Mouse (Mus musculus) Patski (cell line): ENCODE measurements at regions not wholly inside any gene's neighbourhood (a gene's known extent, or its start where the extent isn't known, plus 50 kb on each side); places are given as distances from the start of the nearest gene placed in this dataset.
A peak's percentile ranks its signal among the peaks of the same experiment; 100 is the strongest.

Experiments used
- ATAC-seq: fragments of 100-300 bp; one replicate; pipeline ENCODE4 v1.8.0; 2021
- CTCF ChIA-PET: fragments of 350-600 bp; sonication (Branson Sonifier 250); formaldehyde crosslinking; loops from one replicate; lab custom pipeline; 2022; ENCODE audit warnings: inconsistent platforms; lab: Charles Lee
- POLR2A ChIA-PET: fragments of 350-600 bp; sonication (Branson Sonifier 250); formaldehyde crosslinking; loops from one replicate; lab custom pipeline; 2022; ENCODE audit warnings: antibody characterized with exemption, inconsistent platforms; lab: Charles Lee
- DNase-seq: peaks from one replicate; pipeline ENCODE4 v3.0.0-alpha.2; 2011; ENCODE audit warnings: low read depth, low spot score
- H3K27me3 ChIP-seq: fragments of 371-371 bp; one replicate; pipeline ENCODE4 v1.5.1; 2021
- CTCF ChIP-seq: fragments of 100-300 bp; IDR thresholded peaks from one replicate; pipeline ENCODE4 v1.5.1; 2021
- in situ Hi-C: fragments of 300-500 bp; cut with MboI; formaldehyde crosslinking; loops from 3 replicates; pipeline ENCODE4 v1.11.1; 2018; ENCODE audit warnings: low pct_unique_long_range_greater_than_20kb, mixed read lengths

DNA sequence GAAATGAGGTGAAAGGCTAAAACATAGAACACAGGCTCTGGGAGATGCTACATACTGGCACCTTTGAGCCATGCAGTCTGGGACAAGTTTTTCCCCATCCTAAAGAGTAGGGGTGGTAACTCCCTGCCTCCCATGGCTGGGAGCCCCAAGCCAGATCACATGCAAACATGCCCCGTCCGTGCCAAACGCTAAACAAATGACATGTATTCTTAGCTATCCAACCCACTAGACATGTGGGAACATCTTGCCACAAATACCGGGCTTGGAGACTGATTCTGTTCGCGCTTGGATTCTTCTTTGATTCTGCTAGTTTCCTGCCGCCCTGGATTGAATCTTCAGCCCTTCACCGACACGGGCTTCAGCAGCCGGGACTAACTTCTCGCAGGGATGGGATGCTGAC, 208.7 kb downstream of the Sox9 start:
- H3K27me3 ChIP-seq = no peaks in the 10 kb centered on the region
- POLR2A ChIA-PET = no interaction called here
- DNase-seq = no peak
- in situ Hi-C loops = loop anchor here (10.0 kb wide), 2 partner anchors 196 to 1456 kb away; no protein-coding TSS in a partner anchor
- TF ChIP-seq CTCF = no peak
- CTCF ChIA-PET = no interaction called here
- no peak for ATAC-seq

DNA sequence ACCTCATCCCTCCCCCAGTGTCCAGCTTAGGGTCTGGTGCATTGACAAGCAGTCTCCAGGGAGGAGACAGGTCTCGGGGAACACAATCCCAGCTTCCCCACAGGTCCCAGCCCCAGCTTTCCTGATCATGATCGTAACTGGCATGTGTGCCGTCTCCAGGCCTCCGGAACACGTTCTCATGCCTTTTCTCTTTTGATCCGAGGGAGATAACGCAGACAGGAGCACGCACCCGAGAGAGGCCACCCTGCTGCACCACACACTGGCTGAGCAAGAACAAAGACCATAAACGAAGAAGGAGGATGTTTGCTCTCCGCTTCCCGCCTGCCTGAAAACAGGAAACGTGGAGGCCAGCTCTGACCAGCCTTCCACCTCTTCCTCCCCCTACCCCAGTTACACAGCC, 209.8 kb downstream of the Sox9 start:
- in situ Hi-C loops = loop anchor here (10.0 kb wide), 2 partner anchors 197 to 1457 kb away; no protein-coding TSS in a partner anchor
- ChIA-PET CTCF (interaction anchor here (0.9 kb wide), 1 partner anchor 9 kb away, joined by 4 read pairs; no protein-coding TSS in a partner anchor), POLR2A (no interaction called here)
- ATAC-seq = no peak
- TF ChIP-seq CTCF = no peak
- no peaks in the 10 kb centered on the region for H3K27me3 ChIP-seq
- no peak for DNase-seq

DNA sequence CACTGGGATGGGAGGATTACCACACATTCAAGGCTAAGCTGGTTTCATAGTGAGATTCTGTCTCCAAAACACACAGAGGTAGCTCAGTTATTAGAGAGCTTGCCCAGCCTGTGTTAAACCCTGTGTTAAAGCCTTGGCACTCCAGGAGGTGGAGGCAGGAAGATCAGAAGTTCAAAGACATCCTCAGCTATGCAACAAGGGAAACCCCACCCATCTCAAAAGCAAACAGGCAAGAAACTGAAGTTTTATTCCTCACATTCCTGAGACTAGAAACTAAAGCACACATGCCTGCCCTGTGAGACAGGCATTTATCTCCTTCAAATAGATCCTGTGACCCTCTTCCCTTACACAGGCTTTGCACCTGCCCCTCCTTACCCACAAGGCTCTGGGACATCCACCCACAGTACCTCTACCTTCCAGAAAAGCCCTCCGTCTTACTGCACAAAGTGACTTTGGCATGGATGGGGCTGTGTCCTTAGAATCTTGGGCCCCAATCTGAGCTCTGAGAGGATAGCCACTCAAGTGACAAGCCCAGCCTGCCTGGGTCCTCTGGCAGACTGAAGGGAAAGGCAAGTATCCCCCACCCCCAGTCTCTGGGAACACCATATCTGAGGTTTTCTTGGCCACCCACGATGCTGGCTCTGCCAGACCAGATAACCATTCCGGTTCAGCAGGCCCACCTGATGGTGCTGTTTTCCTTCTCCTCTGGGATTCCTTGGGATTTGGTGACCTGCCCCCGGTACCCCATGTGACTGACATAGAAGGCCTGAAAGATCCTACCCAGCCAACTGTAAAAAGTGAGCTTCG, 217.0 kb downstream of the Sox9 start:
- no peak for TF ChIP-seq CTCF
- DNase-seq = no peak
- ATAC-seq = peak; percentile 27
- ChIA-PET POLR2A (no interaction called here), CTCF (interaction anchor here (1.1 to 1.2 kb wide), 2 partner anchors 12 to 20 kb away, joined by 3 read pairs; no protein-coding TSS in a partner anchor)
- in situ Hi-C loops = loop anchor here (10.0 kb wide), 2 partner anchors 204 to 1464 kb away; no protein-coding TSS in a partner anchor
- no peaks in the 10 kb centered on the region for H3K27me3 ChIP-seq

DNA sequence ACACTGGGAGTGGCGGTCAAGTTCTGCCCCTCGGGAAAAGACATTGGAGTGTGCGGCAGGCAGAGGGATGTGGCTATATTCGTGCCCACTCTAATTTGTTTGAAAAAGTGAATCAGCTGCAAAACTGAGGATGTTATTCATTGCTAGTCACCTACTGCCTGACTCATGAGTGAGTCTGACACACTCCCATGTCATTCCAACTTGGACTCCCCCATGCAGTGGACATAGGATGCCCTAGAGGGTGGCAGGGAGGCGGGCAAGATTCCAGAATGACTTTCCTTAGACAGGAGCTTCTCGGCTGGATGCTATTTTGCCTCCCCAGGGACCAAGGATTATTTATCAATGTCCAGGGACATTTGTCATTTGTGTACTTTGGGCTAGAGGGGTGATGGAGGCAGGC, 219.0 kb downstream of the Sox9 start:
- in situ Hi-C loops = loop anchor here (25.0 kb wide), 1 partner anchor 486 kb away; no protein-coding TSS in a partner anchor
- ATAC-seq (peak; percentile 65), DNase-seq (no peak)
- ChIA-PET CTCF (interaction anchor here (1.0 to 1.9 kb wide), 6 partner anchors 9 to 163 kb away, joined by 3 to 8 read pairs (median 4); no protein-coding TSS in a partner anchor), POLR2A (interaction anchor here (1.0 to 1.3 kb wide), 2 partner anchors 164 to 216 kb away, joined by 3 read pairs; no protein-coding TSS in a partner anchor)
- TF ChIP-seq CTCF = no peak
- H3K27me3 ChIP-seq = no peaks in the 10 kb centered on the region

DNA sequence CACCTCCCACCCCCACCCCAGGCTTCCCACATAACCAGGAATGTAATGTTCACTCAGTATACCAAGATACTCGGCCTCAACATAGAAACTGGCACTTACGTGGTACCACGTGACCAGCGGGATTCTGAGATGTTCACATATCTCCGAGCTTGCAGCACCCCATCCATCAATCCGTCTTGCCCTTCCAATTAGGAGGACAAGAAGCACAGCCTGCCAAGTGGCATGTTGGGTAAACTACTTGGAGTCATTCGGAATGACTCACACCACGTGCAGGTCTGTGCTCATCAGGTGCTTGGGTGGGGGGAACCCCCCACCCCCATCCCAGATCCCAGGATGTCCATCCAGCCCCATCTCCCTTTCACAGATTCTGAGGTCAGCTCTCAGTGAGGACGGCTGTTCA, 223.9 kb downstream of the Sox9 start:
- POLR2A ChIA-PET = no interaction called here

DNA sequence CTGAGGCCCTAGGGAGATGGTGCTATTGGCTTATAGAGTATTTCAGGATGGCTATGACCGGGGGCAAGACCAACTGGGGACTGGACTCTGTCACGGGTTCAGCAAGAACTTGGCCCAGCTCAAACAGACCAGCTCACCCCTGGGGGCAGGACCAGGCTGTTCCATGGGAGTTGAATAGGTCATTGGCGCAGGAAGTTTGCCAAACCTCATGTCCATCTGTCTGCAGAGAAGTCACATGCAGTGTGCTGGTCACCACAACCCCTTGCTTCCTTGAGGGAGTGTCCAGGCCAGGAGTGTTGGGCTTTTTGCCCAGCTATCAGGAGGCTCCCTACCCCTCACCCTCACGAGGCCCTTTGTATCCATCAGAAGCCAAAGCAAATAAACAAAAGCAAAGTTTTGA, 226.5 kb downstream of the Sox9 start:
- POLR2A ChIA-PET = interaction anchor here (0.6 to 1.3 kb wide), 2 partner anchors 19 to 23 kb away, joined by 3 to 4 read pairs; no protein-coding TSS in a partner anchor
- in situ Hi-C loops = loop anchor here (5.0 to 25.0 kb wide), 3 partner anchors 54 to 479 kb away; no protein-coding TSS in a partner anchor
- no peak for DNase-seq
- TF ChIP-seq CTCF = no peak
- ATAC-seq = peak; percentile 7
- H3K27me3 ChIP-seq = no peaks in the 10 kb centered on the region
- CTCF ChIA-PET = no interaction called here

More for the DNA sequence above, 223.9 kb downstream of the Sox9 start:
- no peaks in the 10 kb centered on the region for H3K27me3 ChIP-seq
- TF ChIP-seq CTCF = no peak
- ATAC-seq (no peak), DNase-seq (no peak)
- in situ Hi-C loops = loop anchor here (5.0 to 25.0 kb wide), 3 partner anchors 56 to 481 kb away; no protein-coding TSS in a partner anchor
- CTCF ChIA-PET = interaction anchor here (1.6 kb wide), 1 partner anchor 159 kb away, joined by 5 read pairs; no protein-coding TSS in a partner anchor

DNA sequence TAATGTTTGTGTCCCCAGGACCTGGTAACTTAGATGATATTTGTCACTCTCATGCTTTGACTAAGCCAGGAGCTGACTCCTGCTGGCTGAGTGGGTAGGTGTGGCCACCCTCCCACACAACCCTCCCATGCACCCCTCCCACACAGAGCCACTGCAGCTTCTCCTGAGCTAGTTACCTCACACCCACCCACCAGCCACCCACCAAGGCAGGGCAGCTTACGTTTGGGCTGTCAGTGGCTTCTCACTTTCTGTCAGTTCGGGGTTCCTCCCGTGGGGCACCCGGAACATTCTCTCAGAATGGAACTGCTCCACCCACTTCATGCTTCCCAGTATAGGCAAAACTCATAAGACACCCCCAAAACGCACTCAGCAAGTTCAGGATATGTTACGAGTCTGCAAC, 227.4 kb downstream of the Sox9 start:
- in situ Hi-C loops = loop anchor here (5.0 to 25.0 kb wide), 3 partner anchors 53 to 478 kb away; no protein-coding TSS in a partner anchor
- ATAC-seq = no peak

DNA sequence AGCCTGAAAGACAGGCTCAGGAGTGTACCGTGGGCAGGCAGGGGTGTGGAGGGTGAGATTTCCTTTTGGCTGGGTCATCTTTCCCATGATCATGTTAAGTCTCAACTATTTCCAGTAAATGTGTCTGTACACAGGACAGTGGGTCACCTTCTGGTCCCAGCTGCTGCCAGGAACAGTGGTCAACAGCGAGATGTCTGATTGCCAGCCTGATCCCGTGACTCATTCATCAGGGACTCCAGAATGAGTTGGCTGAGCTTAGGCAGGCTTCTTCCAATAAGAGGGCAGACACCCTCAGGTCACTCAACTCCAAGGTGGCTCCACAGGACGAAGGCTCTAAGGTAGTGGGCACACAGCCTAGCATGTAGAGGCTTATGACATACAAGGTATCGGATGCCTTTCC, 228.9 kb downstream of the Sox9 start:
- no peaks in the 10 kb centered on the region for H3K27me3 ChIP-seq
- POLR2A ChIA-PET = interaction anchor here (1.1 kb wide), 1 partner anchor 228 kb away, joined by 3 read pairs; no protein-coding TSS in a partner anchor
- in situ Hi-C loops = loop anchor here (25.0 kb wide), 1 partner anchor 476 kb away; no protein-coding TSS in a partner anchor

More for the DNA sequence above, 227.4 kb downstream of the Sox9 start:
- no peaks in the 10 kb centered on the region for H3K27me3 ChIP-seq
- TF ChIP-seq CTCF = no peak
- no peak for DNase-seq
- POLR2A ChIA-PET = interaction anchor here (0.6 to 1.3 kb wide), 2 partner anchors 22 to 146 kb away, joined by 3 read pairs; no protein-coding TSS in a partner anchor
- CTCF ChIA-PET = interaction anchor here (1.0 to 1.2 kb wide), 3 partner anchors 61 to 227 kb away, joined by 3 to 5 read pairs (median 3); partner anchors contain the start of gene Sox9

DNA sequence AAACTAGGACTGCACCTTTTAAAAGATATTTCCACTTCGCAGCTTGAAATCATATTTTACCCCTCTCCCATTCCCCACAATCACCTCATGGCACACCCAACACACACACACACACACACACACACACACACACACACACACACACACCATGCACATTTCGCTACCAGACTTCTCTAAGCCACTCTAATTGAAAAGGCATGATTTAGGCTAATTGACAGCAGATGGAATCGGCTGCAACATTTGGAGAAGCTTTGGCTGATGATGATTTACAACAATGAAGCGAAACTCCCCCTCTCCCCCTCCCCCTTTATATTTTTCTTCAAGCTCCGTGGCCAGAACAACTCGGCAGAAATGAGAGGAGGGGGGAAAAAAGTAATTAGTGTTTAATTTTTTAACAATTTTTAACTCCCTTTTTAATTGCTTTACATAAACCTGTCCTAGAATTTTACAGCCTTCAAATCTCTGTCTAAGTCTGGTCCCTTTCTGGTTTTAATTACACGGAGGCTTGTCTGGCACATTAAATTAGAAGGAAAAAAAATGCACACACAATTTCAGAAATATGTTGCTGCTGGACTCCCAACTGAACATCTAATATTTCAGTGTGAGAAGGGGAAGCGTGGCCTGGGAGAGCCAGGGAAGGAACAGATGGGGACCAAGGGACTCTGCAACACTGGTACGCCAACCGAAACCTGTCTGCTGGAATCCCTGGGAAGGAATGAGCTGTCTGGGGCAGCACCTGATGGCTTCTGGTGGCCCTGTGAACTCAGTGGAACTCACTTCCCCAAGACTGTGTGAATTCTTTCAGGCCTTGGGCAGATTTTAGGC, 232.4 kb downstream of the Sox9 start:
- POLR2A ChIA-PET = no interaction called here
- TF ChIP-seq CTCF = no peak
- CTCF ChIA-PET = no interaction called here
- in situ Hi-C loops = loop anchor here (25.0 kb wide), 1 partner anchor 473 kb away; no protein-coding TSS in a partner anchor
- no peak for DNase-seq
- no peaks in the 10 kb centered on the region for H3K27me3 ChIP-seq
- ATAC-seq = no peak

More for the DNA sequence above, 228.9 kb downstream of the Sox9 start:
- ATAC-seq (peak; percentile 56), DNase-seq (no peak)
- CTCF ChIA-PET = interaction anchor here (1.3 to 1.7 kb wide), 2 partner anchors 9 to 12 kb away, joined by 3 to 4 read pairs; no protein-coding TSS in a partner anchor
- no peak for TF ChIP-seq CTCF
